Mouse (Mus musculus): Measurements from ENCODE around the gene Bscl2. TPM values are rescaled to one million over a fixed set of nuclear protein-coding genes. Genes with fewer than 3 reads are reported as not detected.

Bscl2 gene
- polyA plus RNA-seq, 1 experiment from 2014 or later: 79.5 TPM

Small RNA genes lying within 50 kb of the gene (microRNA-seq; reads per million reads assigned to microRNA genes)
- 0 to 0.21 reads per million in 2 experiments for gene Mir5136

Other genes with a start within 250 kb of the Bscl2 start
- gene Slc22a8, start 246.2 kb upstream of the Bscl2 start, polyA plus RNA-seq (2015; fragmentation: Nextera tagmentation; extraction: Ambion mirVana): not detected in 2 replicates
- gene Slc22a6, start 219.4 kb upstream of the Bscl2 start, polyA plus RNA-seq (2015; fragmentation: Nextera tagmentation; extraction: Ambion mirVana): not detected in 2 replicates
- gene Chrm1, start 173.7 kb upstream of the Bscl2 start, polyA plus RNA-seq (2015; fragmentation: Nextera tagmentation; extraction: Ambion mirVana): 0.02 and 0.03 TPM in 2 replicates
- gene Slc3a2, start 114.1 kb upstream of the Bscl2 start, polyA plus RNA-seq (2015; fragmentation: Nextera tagmentation; extraction: Ambion mirVana): 43.4 and 65.1 TPM in 2 replicates
- 39.3 and 41.2 TPM in 2 replicates for gene Wdr74, start 101.6 kb upstream of the Bscl2 start, polyA plus RNA-seq (2015; fragmentation: Nextera tagmentation; extraction: Ambion mirVana)
- gene 1700092M07Rik, start 96.7 kb upstream of the Bscl2 start, polyA plus RNA-seq (2015; fragmentation: Nextera tagmentation; extraction: Ambion mirVana): 0.66 TPM in 1 of 2 replicates, not detected in the other
- 66.0 and 69.0 TPM in 2 replicates for gene Stx5a, start 96.1 kb upstream of the Bscl2 start, polyA plus RNA-seq (2015; fragmentation: Nextera tagmentation; extraction: Ambion mirVana)
- gene Nxf1, start 80.4 kb upstream of the Bscl2 start, polyA plus RNA-seq (2015; fragmentation: Nextera tagmentation; extraction: Ambion mirVana): 54.0 and 56.1 TPM in 2 replicates
- gene Tmem223, start 66.5 kb upstream of the Bscl2 start, polyA plus RNA-seq (2015; fragmentation: Nextera tagmentation; extraction: Ambion mirVana): 154 and 161 TPM in 2 replicates
- gene Tmem179b, start 63.0 kb upstream of the Bscl2 start, polyA plus RNA-seq (2015; fragmentation: Nextera tagmentation; extraction: Ambion mirVana): 45.0 and 52.0 TPM in 2 replicates
- gene Taf6l, start 51.0 kb upstream of the Bscl2 start, polyA plus RNA-seq (2015; fragmentation: Nextera tagmentation; extraction: Ambion mirVana): 13.8 and 14.2 TPM in 2 replicates
- gene Polr2g, start 38.9 kb upstream of the Bscl2 start, polyA plus RNA-seq (2015; fragmentation: Nextera tagmentation; extraction: Ambion mirVana): 106 and 107 TPM in 2 replicates
- gene Zbtb3, start 34.9 kb upstream of the Bscl2 start, polyA plus RNA-seq (2015; fragmentation: Nextera tagmentation; extraction: Ambion mirVana): 1.4 and 1.6 TPM in 2 replicates
- gene Ttc9c, start 18.1 kb upstream of the Bscl2 start, polyA plus RNA-seq (2015; fragmentation: Nextera tagmentation; extraction: Ambion mirVana): 18.6 and 18.7 TPM in 2 replicates
- gene Hnrnpul2, start 17.5 kb upstream of the Bscl2 start, polyA plus RNA-seq (2015; fragmentation: Nextera tagmentation; extraction: Ambion mirVana): 2.9 and 3.4 TPM in 2 replicates
- not detected in 2 replicates for gene AC129217.1, start 7.7 kb upstream of the Bscl2 start, polyA plus RNA-seq (2015; fragmentation: Nextera tagmentation; extraction: Ambion mirVana)
- gene Gng3, start 1.7 kb downstream of the Bscl2 start, polyA plus RNA-seq (2015; fragmentation: Nextera tagmentation; extraction: Ambion mirVana): 0.43 and 0.46 TPM in 2 replicates
- 8.7 and 11.7 TPM in 2 replicates for gene Lrrn4cl, start 13.3 kb downstream of the Bscl2 start, polyA plus RNA-seq (2015; fragmentation: Nextera tagmentation; extraction: Ambion mirVana)
- 164 and 180 TPM in 2 replicates for gene Ubxn1, start 34.0 kb downstream of the Bscl2 start, polyA plus RNA-seq (2015; fragmentation: Nextera tagmentation; extraction: Ambion mirVana)
- gene Uqcc3, start 43.5 kb downstream of the Bscl2 start, polyA plus RNA-seq (2015; fragmentation: Nextera tagmentation; extraction: Ambion mirVana): 91.7 and 93.1 TPM in 2 replicates
- 28.4 and 33.6 TPM in 2 replicates for gene Lbhd1, start 46.3 kb downstream of the Bscl2 start, polyA plus RNA-seq (2015; fragmentation: Nextera tagmentation; extraction: Ambion mirVana)
- gene Gm49403, start 46.5 kb downstream of the Bscl2 start, polyA plus RNA-seq (2015; fragmentation: Nextera tagmentation; extraction: Ambion mirVana): not detected in 2 replicates
- 34.6 and 42.1 TPM in 2 replicates for gene 1810009A15Rik, start 51.4 kb downstream of the Bscl2 start, polyA plus RNA-seq (2015; fragmentation: Nextera tagmentation; extraction: Ambion mirVana)
- gene Gm49416, start 51.5 kb downstream of the Bscl2 start, polyA plus RNA-seq (2015; fragmentation: Nextera tagmentation; extraction: Ambion mirVana): not detected in 2 replicates
- gene Ints5, start 55.5 kb downstream of the Bscl2 start, polyA plus RNA-seq (2015; fragmentation: Nextera tagmentation; extraction: Ambion mirVana): 14.6 and 15.7 TPM in 2 replicates
- 23.3 and 26.7 TPM in 2 replicates for gene Ganab, start 60.6 kb downstream of the Bscl2 start, polyA plus RNA-seq (2015; fragmentation: Nextera tagmentation; extraction: Ambion mirVana)
- gene B3gat3, start 82.9 kb downstream of the Bscl2 start, polyA plus RNA-seq (2015; fragmentation: Nextera tagmentation; extraction: Ambion mirVana): 25.2 and 29.5 TPM in 2 replicates
- gene Rom1, start 91.9 kb downstream of the Bscl2 start, polyA plus RNA-seq (2015; fragmentation: Nextera tagmentation; extraction: Ambion mirVana): 3.1 and 3.5 TPM in 2 replicates
- 12.5 and 14.2 TPM in 2 replicates for gene Eml3, start 92.1 kb downstream of the Bscl2 start, polyA plus RNA-seq (2015; fragmentation: Nextera tagmentation; extraction: Ambion mirVana)
- 51.8 and 59.1 TPM in 2 replicates for gene Mta2, start 104.4 kb downstream of the Bscl2 start, polyA plus RNA-seq (2015; fragmentation: Nextera tagmentation; extraction: Ambion mirVana)
- 13.4 and 14.3 TPM in 2 replicates for gene Tut1, start 116.4 kb downstream of the Bscl2 start, polyA plus RNA-seq (2015; fragmentation: Nextera tagmentation; extraction: Ambion mirVana)
- 377 and 401 TPM in 2 replicates for gene Eef1g, start 129.6 kb downstream of the Bscl2 start, polyA plus RNA-seq (2015; fragmentation: Nextera tagmentation; extraction: Ambion mirVana)
- 65.9 and 67.3 TPM in 2 replicates for gene Ahnak, start 151.8 kb downstream of the Bscl2 start, polyA plus RNA-seq (2015; fragmentation: Nextera tagmentation; extraction: Ambion mirVana)